18 mouse cellular contexts compared by ENCODE assay signal in genomic region chr5:140280205-140280604, GRCm38 (mm10). TPM values are rescaled to one million over a fixed set of nuclear protein-coding genes. Genes with fewer than 3 reads are reported as not detected.
DNase-seq lines count a peak whose midpoint lies in the region; ATAC-seq and TF ChIP-seq lines count a peak whose summit lies in the region.
"Had no signal": no experiment of that assay in that cellular context is flagged by ENCODE, and none has a peak within 500 bp of the region (broad histone marks: within the 10 kb centered on the region; RNA-seq: fewer than 3 reads in every experiment).

No protein-coding gene starts in this region.

- H3K4me1 ChIP-seq in hindbrain, embryonic 13.5 days (replicated peaks) = peaks cover 10% of the 10 kb centered on the region; the same call in 1 of the 2 replicates
- no peaks in the 10 kb centered on the region for H3K4me1 ChIP-seq in hindbrain, postnatal 0 days (ENCODE audit: insufficient read depth, low read length)
- peaks cover 15% of the 10 kb centered on the region for H3K4me1 ChIP-seq in midbrain, embryonic 13.5 days (replicated peaks)
- no peaks in the 10 kb centered on the region for H3K4me1 ChIP-seq in midbrain, embryonic 10.5 days
- peaks cover 4% of the 10 kb centered on the region; the same call in 1 of the 2 replicates for H3K4me1 ChIP-seq in midbrain, embryonic 14.5 days (ENCODE audit: control insufficient read depth, insufficient read depth, low read length)
- 0 out of 2 replicates have a peak, but pooled peaks cover 3% of the 10 kb centered on the region for H3K4me1 ChIP-seq in midbrain, embryonic 16.5 days (ENCODE audit: control insufficient read depth, insufficient read depth, low read length)
- H3K4me1 ChIP-seq: heart, embryonic 15.5 days had no signal

- H3K27ac ChIP-seq in hindbrain, embryonic 13.5 days = peak overlapping the region; percentile 30; the same call in 1 of the 2 replicates
- H3K27ac ChIP-seq in hindbrain, postnatal 0 days = no peak overlapping the region
- peak overlapping the region; percentile 49; the same call in 1 of the 2 replicates for H3K27ac ChIP-seq in midbrain, embryonic 13.5 days
- no peak overlapping the region for H3K27ac ChIP-seq in midbrain, embryonic 10.5 days (replicated peaks)
- peak overlapping the region; percentile 46 for H3K27ac ChIP-seq in midbrain, embryonic 14.5 days (replicated peaks; ENCODE audit: low read depth, low read length)
- peak overlapping the region; percentile 23; the same call in 1 of the 2 replicates for H3K27ac ChIP-seq in midbrain, embryonic 16.5 days (ENCODE audit: low read length)
- H3K27ac ChIP-seq: embryonic facial prominence, embryonic 10.5 days; heart, embryonic 15.5 days had no signal

- peaks cover 22% of the 10 kb centered on the region; the same call in 1 of the 2 replicates for H3K36me3 ChIP-seq in hindbrain, embryonic 13.5 days
- no peaks in the 10 kb centered on the region; the same call in 1 of the 2 replicates for H3K36me3 ChIP-seq in hindbrain, postnatal 0 days (ENCODE audit: insufficient read depth, low read length)
- peaks cover 20% of the 10 kb centered on the region for H3K36me3 ChIP-seq in midbrain, embryonic 13.5 days
- peaks cover 81% of the 10 kb centered on the region for H3K36me3 ChIP-seq in midbrain, embryonic 10.5 days
- peaks cover 3% of the 10 kb centered on the region for H3K36me3 ChIP-seq in midbrain, embryonic 14.5 days (ENCODE audit: control insufficient read depth, insufficient read depth, low read length)
- H3K36me3 ChIP-seq in midbrain, embryonic 16.5 days (ENCODE audit: control insufficient read depth, insufficient read depth, low read length) = 0 out of 2 replicates have a peak, but pooled peaks cover 2% of the 10 kb centered on the region
- H3K36me3 ChIP-seq: hindbrain, embryonic 15.5 days had no signal

- no peak for DNase-seq in hindbrain, postnatal 0 days (ENCODE audit: low spot score)
- DNase-seq in midbrain, embryonic 10.5 days (ENCODE audit: low spot score) = no peak
- peak; percentile 53 for DNase-seq in midbrain, embryonic 14.5 days
- no peak for DNase-seq in kidney, adult 11 months
- DNase-seq: adrenal gland, adult 2 months; adrenal gland, postnatal 25 days; cerebellum, adult 2 months; cerebellum, postnatal 10 days; gastrocnemius, postnatal 36 days; heart, adult 11 months; heart, postnatal 14 days had no signal

- no peaks in the 10 kb centered on the region for H3K27me3 ChIP-seq in hindbrain, embryonic 13.5 days
- no peaks in the 10 kb centered on the region for H3K27me3 ChIP-seq in hindbrain, postnatal 0 days (ENCODE audit: insufficient read depth, low read length)
- no peaks in the 10 kb centered on the region for H3K27me3 ChIP-seq in midbrain, embryonic 13.5 days
- H3K27me3 ChIP-seq in midbrain, embryonic 10.5 days (ENCODE audit: low read depth, poor library complexity, severe bottlenecking) = no peaks in the 10 kb centered on the region
- no peaks in the 10 kb centered on the region for H3K27me3 ChIP-seq in midbrain, embryonic 14.5 days (ENCODE audit: control insufficient read depth, insufficient read depth, low read length)
- no peaks in the 10 kb centered on the region for H3K27me3 ChIP-seq in midbrain, embryonic 16.5 days (ENCODE audit: control insufficient read depth, insufficient read depth, low read depth, low read length)
- H3K27me3 ChIP-seq: heart, embryonic 15.5 days; hindbrain, embryonic 15.5 days had no signal

- H3K9ac ChIP-seq in hindbrain, embryonic 13.5 days = no peak overlapping the region
- H3K9ac ChIP-seq in hindbrain, postnatal 0 days (replicated peaks; ENCODE audit: low read length) = no peak overlapping the region
- no peak overlapping the region for H3K9ac ChIP-seq in midbrain, embryonic 13.5 days (replicated peaks)
- no peak overlapping the region for H3K9ac ChIP-seq in midbrain, embryonic 14.5 days (replicated peaks; ENCODE audit: low read length)
- no peak overlapping the region for H3K9ac ChIP-seq in midbrain, embryonic 16.5 days (ENCODE audit: low read depth, low read length)
- H3K9ac ChIP-seq: heart, embryonic 15.5 days; hindbrain, embryonic 15.5 days had no signal

- TF ChIP-seq CTCF in hindbrain, postnatal 0 days (IDR thresholded peaks at IDR 0.05; ENCODE audit: low read depth) = no peak

- H3K4me2 ChIP-seq in hindbrain, embryonic 13.5 days = no peak overlapping the region
- H3K4me2 ChIP-seq in hindbrain, postnatal 0 days (ENCODE audit: low read depth, low read length) = no peak overlapping the region
- H3K4me2 ChIP-seq in midbrain, embryonic 13.5 days (replicated peaks) = no peak overlapping the region
- H3K4me2 ChIP-seq in midbrain, embryonic 14.5 days (ENCODE audit: low read length) = no peak overlapping the region
- no peak overlapping the region for H3K4me2 ChIP-seq in midbrain, embryonic 16.5 days (ENCODE audit: low read length)
- H3K4me2 ChIP-seq: heart, embryonic 11.5 days; heart, embryonic 15.5 days; hindbrain, embryonic 15.5 days had no signal

- H3K9me3 ChIP-seq in hindbrain, embryonic 13.5 days = no peaks in the 10 kb centered on the region
- H3K9me3 ChIP-seq in hindbrain, postnatal 0 days (ENCODE audit: low read length) = no peaks in the 10 kb centered on the region
- no peaks in the 10 kb centered on the region for H3K9me3 ChIP-seq in midbrain, embryonic 13.5 days
- no peaks in the 10 kb centered on the region for H3K9me3 ChIP-seq in midbrain, embryonic 10.5 days (replicated peaks)
- no peaks in the 10 kb centered on the region for H3K9me3 ChIP-seq in midbrain, embryonic 14.5 days (ENCODE audit: control insufficient read depth, low read length)
- no peaks in the 10 kb centered on the region for H3K9me3 ChIP-seq in midbrain, embryonic 16.5 days (replicated peaks; ENCODE audit: control insufficient read depth, low read length, poor library complexity, severe bottlenecking)
- H3K9me3 ChIP-seq: embryonic facial prominence, embryonic 10.5 days; heart, embryonic 15.5 days; hindbrain, embryonic 15.5 days had no signal

- 58% methylated on average over 9 of the region's 9 CpGs for WGBS in hindbrain, embryonic 13.5 days
- 59% methylated on average over 9 of the region's 9 CpGs for WGBS in hindbrain, postnatal 0 days
- WGBS in midbrain, embryonic 13.5 days = 60% methylated on average over 9 of the region's 9 CpGs
- 85% methylated on average over 9 of the region's 9 CpGs for WGBS in midbrain, embryonic 10.5 days
- 49% methylated on average over 9 of the region's 9 CpGs for WGBS in midbrain, embryonic 14.5 days
- 50% methylated on average over 9 of the region's 9 CpGs for WGBS in midbrain, embryonic 16.5 days

- no peak overlapping the region for H3K4me3 ChIP-seq in hindbrain, embryonic 13.5 days
- H3K4me3 ChIP-seq in hindbrain, postnatal 0 days (ENCODE audit: low read length) = no peak overlapping the region
- no peak overlapping the region for H3K4me3 ChIP-seq in midbrain, embryonic 13.5 days (replicated peaks)
- no peak overlapping the region for H3K4me3 ChIP-seq in midbrain, embryonic 10.5 days
- H3K4me3 ChIP-seq in midbrain, embryonic 14.5 days (replicated peaks; ENCODE audit: low read depth, low read length) = no peak overlapping the region
- H3K4me3 ChIP-seq in midbrain, embryonic 16.5 days (ENCODE audit: low read depth, low read length) = no peak overlapping the region
- H3K4me3 ChIP-seq: embryonic facial prominence, embryonic 10.5 days; heart, embryonic 15.5 days; hindbrain, embryonic 15.5 days had no signal

- no peak for ATAC-seq in hindbrain, embryonic 13.5 days (ENCODE audit: low FRiP score)
- no peak for ATAC-seq in hindbrain, postnatal 0 days
- no peak for ATAC-seq in midbrain, embryonic 13.5 days
- ATAC-seq in midbrain, embryonic 14.5 days (ENCODE audit: low FRiP score, low TSS enrichment) = no peak
- 0 out of 2 replicates have a peak, but pooled peaks have one; percentile 45 for ATAC-seq in midbrain, embryonic 16.5 days

RNA-seq across cellular contexts. Expression of gene Mad1l1, which starts 41.1 kb away (rescaled TPM):
- polyA plus RNA-seq in hindbrain, embryonic 13.5 days (2015; fragmentation: Nextera tagmentation; extraction: Ambion mirVana) = 33.2 and 34.1 TPM in 2 replicates
- total RNA-seq in hindbrain, postnatal 0 days (2014; rRNA removed) = 18.6 and 29.1 TPM in 2 replicates
- 27.2 and 30.9 TPM in 2 replicates for polyA plus RNA-seq in hindbrain, postnatal 0 days (2015; fragmentation: Nextera tagmentation; extraction: Ambion mirVana)
- polyA plus RNA-seq in midbrain, embryonic 13.5 days (2015; fragmentation: Nextera tagmentation; extraction: Ambion mirVana) = 39.7 and 40.7 TPM in 2 replicates
- 57.9 and 59.9 TPM in 2 replicates for polyA plus RNA-seq in midbrain, embryonic 10.5 days (2016; fragmentation: Nextera tagmentation; extraction: Ambion mirVana)
- 29.8 and 30.3 TPM in 2 replicates for polyA plus RNA-seq in midbrain, embryonic 14.5 days (2014; fragmentation: Nextera tagmentation; extraction: Ambion mirVana)
- polyA plus RNA-seq in midbrain, embryonic 16.5 days (2015; fragmentation: Nextera tagmentation; extraction: Ambion mirVana) = 31.2 and 32.0 TPM in 2 replicates

RNA-seq across cellular contexts. Expression of gene Nudt1, which starts 41.3 kb away (rescaled TPM):
- 26.8 and 28.6 TPM in 2 replicates for polyA plus RNA-seq in hindbrain, embryonic 13.5 days (2015; fragmentation: Nextera tagmentation; extraction: Ambion mirVana)
- total RNA-seq in hindbrain, postnatal 0 days (2014; rRNA removed) = 7.5 and 8.7 TPM in 2 replicates
- polyA plus RNA-seq in hindbrain, postnatal 0 days (2015; fragmentation: Nextera tagmentation; extraction: Ambion mirVana) = 19.7 and 21.4 TPM in 2 replicates
- polyA plus RNA-seq in midbrain, embryonic 13.5 days (2015; fragmentation: Nextera tagmentation; extraction: Ambion mirVana) = 28.6 and 31.9 TPM in 2 replicates
- 54.9 and 58.6 TPM in 2 replicates for polyA plus RNA-seq in midbrain, embryonic 10.5 days (2016; fragmentation: Nextera tagmentation; extraction: Ambion mirVana)
- polyA plus RNA-seq in midbrain, embryonic 14.5 days (2014; fragmentation: Nextera tagmentation; extraction: Ambion mirVana) = 16.5 and 18.8 TPM in 2 replicates
- 19.2 and 20.0 TPM in 2 replicates for polyA plus RNA-seq in midbrain, embryonic 16.5 days (2015; fragmentation: Nextera tagmentation; extraction: Ambion mirVana)

RNA-seq across cellular contexts. Expression of gene Mrm2, which starts 51.5 kb away (rescaled TPM):
- 20.2 and 21.5 TPM in 2 replicates for polyA plus RNA-seq in hindbrain, embryonic 13.5 days (2015; fragmentation: Nextera tagmentation; extraction: Ambion mirVana)
- 14.5 and 15.6 TPM in 2 replicates for total RNA-seq in hindbrain, postnatal 0 days (2014; rRNA removed)
- 15.0 and 15.8 TPM in 2 replicates for polyA plus RNA-seq in hindbrain, postnatal 0 days (2015; fragmentation: Nextera tagmentation; extraction: Ambion mirVana)
- polyA plus RNA-seq in midbrain, embryonic 13.5 days (2015; fragmentation: Nextera tagmentation; extraction: Ambion mirVana) = 18.6 and 23.5 TPM in 2 replicates
- 21.9 and 23.0 TPM in 2 replicates for polyA plus RNA-seq in midbrain, embryonic 10.5 days (2016; fragmentation: Nextera tagmentation; extraction: Ambion mirVana)
- polyA plus RNA-seq in midbrain, embryonic 14.5 days (2014; fragmentation: Nextera tagmentation; extraction: Ambion mirVana) = 20.3 and 22.5 TPM in 2 replicates
- 20.0 and 21.3 TPM in 2 replicates for polyA plus RNA-seq in midbrain, embryonic 16.5 days (2015; fragmentation: Nextera tagmentation; extraction: Ambion mirVana)

Comparison
In these comparisons a context has a peak if more than half of its experiments do, and no peak if none do; other contexts are left out.
1. H3K27ac ChIP-seq: peak in hindbrain, embryonic 13.5 days (single experiment), midbrain, embryonic 13.5 days (single experiment), midbrain, embryonic 14.5 days (single experiment) and midbrain, embryonic 16.5 days (single experiment); none in hindbrain, postnatal 0 days (single experiment) and midbrain, embryonic 10.5 days (single experiment).